Mouse (Mus musculus) testis, adult 2 months (tissue): ENCODE measurements around the gene Arhgap24.

ENCODE experiments used
- CTCF ChIP-seq: fragments of 200-500 bp; IDR thresholded peaks from 2 replicates; pipeline ENCODE4 v1.5.1; 2012; ENCODE audit warnings: low read depth, mild to moderate bottlenecking, inconsistent platforms, low read length, moderate library complexity; ENCODE audit not compliant: control insufficient read depth, insufficient read depth, insufficient replicate concordance
- POLR2A ChIP-seq: fragments of 200-500 bp; IDR thresholded peaks from 2 replicates; pipeline ENCODE4 v1.6.1; 2012; ENCODE audit warnings: low read depth, mild to moderate bottlenecking, inconsistent platforms, low read length, moderate library complexity; ENCODE audit not compliant: control insufficient read depth

- TF ChIP-seq CTCF (no peak), POLR2A (no peak)
Measured at GRCm38 (mm10) chr5:102851761-102852160, 370.6 kb downstream of the Arhgap24 start.
